Mouse (Mus musculus) erythroblast, adult 5-6 weeks (primary cell): ENCODE measurements around the gene Gm20388. TPM values are rescaled to one million over a fixed set of nuclear protein-coding genes. Genes with fewer than 3 reads are reported as not detected.
A peak's percentile ranks its signal among the peaks of the same experiment; 100 is the strongest.

ENCODE experiments used
- ATAC-seq: replicated peaks from 2 replicates; pipeline ENCODE4 v1.8.0; 2016; ENCODE audit warnings: moderate number of reproducible peaks, mild to moderate bottlenecking, moderate TSS enrichment, inconsistent platforms; ENCODE audit not compliant: poor library complexity, low FRiP score, severe bottlenecking
- total RNA-seq, 2 experiments: library from RNA; stranded (forward) in 1 of 2; stranded (reverse) in 1 of 2; fragments of 150-400 nt in 1 of 2; fragments of 200-764, 138-1000 nt in 1 of 2; gene quantifications; 2 replicates each; pipeline versions ENCODE4 v1.2.3 to v1.2.4; 2015 to 2017; ENCODE audit warnings: low replicate concordance in 2 of 2

Gene Gm20388
- total RNA-seq, 2 experiments from 2014 or later: 2.9 to 7.8 TPM

DNA sequence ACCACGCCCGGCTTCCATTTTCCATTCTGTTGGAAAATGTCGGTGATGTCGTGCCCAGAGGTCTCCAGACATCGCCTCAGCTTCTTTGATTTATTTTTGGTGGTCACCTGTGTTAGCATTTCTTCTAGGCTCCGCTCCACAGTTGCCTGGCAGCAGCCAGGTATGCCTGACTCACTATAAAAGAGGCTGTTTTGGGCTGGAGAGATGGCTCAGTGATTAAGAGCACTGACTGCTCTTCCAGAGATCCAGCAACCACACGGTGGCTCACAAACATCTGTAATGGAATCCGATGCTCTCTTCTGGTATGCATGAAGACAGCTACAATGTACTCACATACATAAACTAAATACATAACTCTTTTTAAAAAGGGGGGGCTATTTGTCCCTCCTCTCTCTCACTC lies 2015.6 kb downstream of the Gm20388 start:
- no peak for ATAC-seq

- peak; percentile 56; the same call in 1 of the 2 replicates for ATAC-seq
Observed at GRCm38 (mm10) chr8:121927316-121927715, 2016.7 kb downstream of the Gm20388 start.

DNA sequence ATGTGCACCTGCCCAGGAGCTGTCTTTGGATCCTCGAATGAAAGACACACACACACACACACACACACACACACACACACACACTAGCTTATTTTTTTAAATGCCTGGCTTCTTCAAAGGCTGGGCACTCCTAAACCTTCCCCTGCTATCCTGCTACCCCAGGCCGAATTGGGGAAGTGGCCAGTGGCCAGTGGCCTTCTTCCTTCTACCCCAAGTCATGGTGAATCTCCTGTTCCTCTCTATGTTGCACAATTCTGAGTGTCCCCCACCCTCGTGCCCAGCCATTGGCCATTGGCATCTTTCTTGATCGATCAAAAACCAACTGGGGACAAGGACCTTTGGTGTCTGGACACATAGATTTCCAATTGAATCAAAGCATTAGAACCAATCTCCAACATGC lies 2019.4 kb downstream of the Gm20388 start:
- ATAC-seq: no peak

- ATAC-seq: no peak
Observed at GRCm38 (mm10) chr8:121931571-121931970, 2020.9 kb downstream of the Gm20388 start.

- ATAC-seq: no peak
Observed at GRCm38 (mm10) chr8:121932026-121932667, 2021.5 kb downstream of the Gm20388 start.

DNA sequence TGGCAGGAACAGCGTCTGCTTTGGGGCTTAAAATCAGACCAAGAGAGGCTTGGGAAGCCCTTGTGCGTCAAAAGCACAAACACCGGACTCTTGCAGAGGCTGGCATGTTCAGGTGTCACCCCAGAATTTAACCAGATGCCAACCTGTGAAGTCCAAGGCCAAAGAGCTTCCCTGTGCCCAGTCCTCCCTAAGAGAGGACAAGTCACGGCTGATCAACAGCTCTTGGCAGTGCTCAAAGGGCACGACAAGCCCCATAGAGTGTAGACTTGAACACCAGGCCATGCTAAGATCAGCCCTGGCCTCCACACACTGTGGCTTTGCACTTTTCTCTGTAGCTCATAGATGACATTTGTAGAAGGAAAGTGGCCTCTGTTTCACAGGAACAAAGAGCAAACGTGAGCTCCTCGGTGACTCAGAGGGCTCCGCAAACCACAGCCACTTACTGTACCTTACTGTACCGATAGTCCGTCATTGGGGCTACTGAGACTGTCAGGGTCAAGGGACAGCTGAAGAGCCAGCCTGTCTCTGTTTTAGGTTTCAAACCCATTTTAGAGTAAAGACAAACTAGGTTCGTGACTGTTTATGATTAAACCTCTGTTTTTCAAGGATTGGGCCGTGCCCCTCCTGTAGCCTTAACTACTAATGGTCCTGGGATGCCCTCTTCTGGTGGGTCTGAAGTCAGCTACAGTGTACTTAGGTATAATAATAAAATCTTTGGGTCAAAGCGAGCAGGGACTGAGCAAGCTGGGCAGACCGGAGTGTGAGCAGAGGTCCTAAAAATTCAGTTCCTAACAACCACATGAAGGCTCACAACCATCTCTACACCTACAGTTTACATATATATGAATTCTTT lies 2022.3 kb downstream of the Gm20388 start:
- ATAC-seq: no peak

DNA sequence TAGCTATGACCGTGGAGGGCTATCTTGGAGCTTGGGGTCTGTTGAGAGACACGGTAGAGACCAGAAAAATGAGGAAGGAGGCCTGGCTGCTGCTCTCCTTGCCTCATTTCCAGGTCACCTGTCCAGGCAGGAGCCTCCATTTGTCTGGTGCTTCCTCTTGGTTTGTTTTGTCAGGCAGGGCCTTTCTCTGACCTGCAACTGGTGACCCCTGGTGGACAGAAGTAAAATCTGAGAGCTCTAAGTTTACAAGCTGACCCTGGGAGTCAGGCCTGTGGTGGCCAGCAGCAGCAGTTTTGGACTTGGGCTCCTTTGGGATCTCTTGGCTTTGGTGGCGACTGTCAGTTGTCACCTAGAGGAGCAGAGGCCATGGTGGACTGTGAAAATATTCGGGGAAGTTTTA lies 2023.9 kb downstream of the Gm20388 start:
- ATAC-seq: 0 out of 2 replicates have a peak, but pooled peaks have one; percentile 46

DNA sequence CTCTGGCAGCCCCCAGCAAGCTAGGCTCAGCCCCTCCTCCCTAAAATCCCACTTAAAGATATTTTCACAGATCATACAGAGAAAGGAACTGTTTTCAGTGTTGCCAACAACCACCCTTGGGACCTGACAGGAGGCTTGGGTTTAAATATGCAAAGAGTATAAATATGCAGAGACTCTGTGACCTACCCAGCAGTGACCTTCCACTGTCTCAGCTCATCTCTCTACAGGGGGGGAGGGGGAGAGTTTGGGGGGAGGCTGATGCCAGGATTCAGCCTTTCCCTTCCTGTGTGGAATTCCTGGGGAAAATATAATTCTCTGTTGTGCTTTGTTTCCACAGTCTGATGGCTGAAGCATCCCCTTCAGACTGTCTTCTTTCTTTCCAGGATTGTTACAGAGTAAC lies 2024.3 kb downstream of the Gm20388 start:
- ATAC-seq: no peak

GRCm38 (mm10) chr8:121935341-121936294 lies 2025.0 kb downstream of the Gm20388 start:
- ATAC-seq: no peak

GRCm38 (mm10) chr8:121936391-121936790 lies 2025.8 kb downstream of the Gm20388 start:
- ATAC-seq: no peak

- ATAC-seq: no peak
Observed at GRCm38 (mm10) chr8:121938732-121939131, 2028.1 kb downstream of the Gm20388 start.

DNA sequence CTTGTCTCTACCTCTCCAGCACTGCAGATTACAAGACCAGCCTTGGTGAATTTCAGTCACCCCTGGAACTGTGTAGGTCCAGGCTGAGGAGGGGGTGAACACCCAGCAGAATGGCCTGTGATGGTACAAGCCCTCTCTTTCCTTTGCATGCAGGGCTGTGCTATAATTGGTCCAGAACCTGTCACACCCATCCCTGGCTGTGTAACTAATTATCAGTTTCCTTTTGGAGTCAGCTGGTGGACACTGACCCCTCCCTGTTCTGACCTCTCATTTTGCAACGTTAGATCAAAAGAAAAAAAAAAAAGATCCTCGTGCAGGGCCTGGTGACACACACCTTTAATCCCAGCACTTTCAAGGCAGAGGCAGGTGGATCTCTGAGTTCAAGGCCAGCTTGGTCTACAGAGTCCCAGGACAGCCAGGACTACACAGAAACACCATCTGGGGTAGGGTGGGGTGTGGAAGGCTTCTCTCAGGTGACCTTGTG lies 2032.5 kb downstream of the Gm20388 start:
- ATAC-seq: no peak

GRCm38 (mm10) chr8:121943716-121944115 lies 2033.1 kb downstream of the Gm20388 start:
- ATAC-seq: no peak

GRCm38 (mm10) chr8:121944831-121945230 lies 2034.2 kb downstream of the Gm20388 start, which contains the start of gene Car5a:
TSS of gene Car5a (minus strand) at chr8:121944904.
- no peak for ATAC-seq

DNA sequence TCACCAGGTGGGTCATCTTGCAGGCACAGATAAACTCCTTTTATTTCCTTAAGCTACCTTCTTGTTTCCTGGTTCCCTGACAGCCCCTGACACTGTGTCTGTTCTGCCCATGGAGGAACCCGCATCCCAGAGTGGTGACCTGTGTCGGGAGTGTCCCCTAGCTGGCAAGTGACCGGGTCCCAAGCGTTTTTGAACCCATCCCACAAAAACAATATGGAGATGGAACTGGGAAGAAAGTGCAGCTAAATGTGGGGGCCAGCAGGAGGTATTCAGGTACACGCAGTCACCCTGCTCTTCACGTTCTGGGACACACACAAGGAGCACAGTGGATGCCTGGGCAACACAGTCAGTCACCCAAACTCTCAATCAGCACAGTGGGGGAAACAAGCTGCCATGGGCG lies 2035.7 kb downstream of the Gm20388 start:
- no peak for ATAC-seq

- ATAC-seq: no peak
Observed at GRCm38 (mm10) chr8:121947047-121947752, 2036.6 kb downstream of the Gm20388 start.

- peak; percentile 51 for ATAC-seq
Observed at GRCm38 (mm10) chr8:121947753-121948141, 2037.1 kb downstream of the Gm20388 start.

DNA sequence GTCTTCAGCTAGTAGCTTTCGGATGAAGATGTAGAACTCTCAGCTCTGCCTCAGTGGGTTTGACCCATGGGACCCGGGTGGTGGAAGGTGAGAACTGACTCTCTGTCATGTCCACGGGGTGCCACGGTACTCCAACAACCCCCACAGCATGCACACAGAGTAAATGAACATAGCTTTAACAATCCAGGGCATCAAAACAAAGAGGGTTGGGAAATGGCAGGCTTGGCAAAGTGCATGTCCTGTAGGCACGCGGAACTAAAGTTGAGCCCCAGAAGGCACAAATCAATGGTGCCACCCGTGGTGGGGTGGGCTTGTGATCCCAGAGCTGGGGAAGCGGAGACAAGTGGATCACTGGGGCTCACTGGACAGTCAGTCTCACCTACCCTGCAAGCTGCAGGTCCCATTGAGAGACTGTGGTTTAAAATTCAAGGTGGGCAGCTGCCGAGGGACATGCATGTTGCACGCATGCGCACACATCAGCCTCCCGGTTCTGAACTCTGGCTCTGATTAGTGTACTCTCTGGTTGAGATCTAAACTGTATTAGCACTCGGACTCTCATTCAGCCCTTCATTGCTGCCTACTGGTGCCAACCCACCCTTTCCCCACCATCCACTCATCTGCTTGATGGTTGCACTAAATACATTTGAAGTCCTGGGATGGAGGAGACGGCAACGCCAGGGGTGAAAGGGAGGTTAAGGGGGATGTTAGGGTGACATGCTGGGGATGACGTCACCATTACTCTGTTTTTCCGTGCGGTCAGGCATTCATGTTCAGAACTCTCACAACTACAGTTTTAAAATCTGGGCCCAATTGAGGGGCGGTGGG lies 2037.9 kb downstream of the Gm20388 start:
- no peak for ATAC-seq
